Mouse (Mus musculus) C2C12 (cell line): ENCODE data around the gene 2810021J22Rik.

Source experiments
- CEBPB ChIP-seq: IDR thresholded peaks from one replicate; pipeline ENCODE4 v1.6.1; 2011; ENCODE audit warnings: low read depth, mild to moderate bottlenecking, control low read depth, moderate library complexity
- CTCF ChIP-seq: IDR thresholded peaks from one replicate; pipeline ENCODE4 v1.5.1; 2011; ENCODE audit not compliant: control insufficient read depth, insufficient read depth, insufficient read length
- MAX ChIP-seq: IDR thresholded peaks from one replicate; pipeline ENCODE4 v1.6.1; 2011; ENCODE audit warnings: mild to moderate bottlenecking, control low read depth
- MYOD1 ChIP-seq: IDR thresholded peaks from one replicate; pipeline ENCODE4 v1.6.1; 2011; ENCODE audit warnings: low read depth; ENCODE audit not compliant: control insufficient read depth, insufficient read length

DNA sequence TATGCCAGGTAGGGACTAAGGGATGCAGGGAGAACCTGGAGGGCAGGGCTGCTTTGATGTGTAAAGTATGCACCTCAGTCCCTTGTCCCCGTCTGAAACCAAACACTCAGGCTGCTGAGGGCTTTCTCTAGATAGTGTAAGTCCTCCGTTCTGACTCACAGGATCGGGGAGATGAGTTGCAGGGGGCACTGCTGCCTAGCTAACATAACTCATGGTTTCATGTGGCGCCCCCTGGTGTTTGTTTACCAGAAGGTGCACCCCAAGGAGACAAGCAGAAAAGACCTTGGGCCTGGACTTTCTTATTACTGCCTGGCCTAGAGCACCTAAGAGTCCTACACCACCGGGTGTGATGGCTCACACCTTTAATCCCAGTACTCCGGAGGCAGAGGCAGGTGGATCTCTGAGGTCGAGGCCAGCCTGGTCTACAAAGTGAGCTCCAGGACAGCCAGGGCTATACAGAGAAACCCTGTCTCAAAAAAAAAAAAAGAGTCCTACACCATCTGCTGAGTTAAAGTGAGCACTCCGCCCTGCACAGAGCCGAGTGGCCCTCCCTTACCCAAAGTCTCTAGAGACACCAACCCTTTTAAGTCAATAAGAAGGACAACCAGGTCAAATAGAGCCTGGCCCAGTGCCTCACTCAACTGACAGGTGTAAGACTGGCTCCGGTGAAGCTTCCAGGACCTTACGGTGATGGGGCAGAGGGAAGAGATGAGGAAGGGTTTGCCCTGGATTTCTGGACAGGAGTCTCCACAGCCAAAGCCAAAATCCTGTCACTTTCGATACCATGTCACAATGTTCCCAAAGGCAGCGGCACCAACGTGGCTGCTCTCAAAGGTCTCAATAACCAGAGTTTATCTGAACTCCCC, 50.1 kb downstream of the 2810021J22Rik start:
- TF ChIP-seq CEBPB (no peak), CTCF (no peak), MYOD1 (no peak), MAX (no peak)
